Comparison of ENCODE assay signal across 9 mouse cellular contexts in genomic region chr1:63446721-63447120, GRCm38 (mm10). TPM values are rescaled to one million over a fixed set of nuclear protein-coding genes. Genes with fewer than 3 reads are reported as not detected.
DNase-seq lines count a peak whose midpoint lies in the region; ATAC-seq lines count a peak whose summit lies in the region.
"Had no signal": no experiment of that assay in that cellular context is flagged by ENCODE, and none has a peak within 500 bp of the region (broad histone marks: within the 10 kb centered on the region; RNA-seq: fewer than 3 reads in every experiment).

No protein-coding gene starts in this region.

- no peak overlapping the region for H3K27ac ChIP-seq in heart, embryonic 11.5 days (ENCODE audit: low read depth, low read length)
- no peak overlapping the region for H3K27ac ChIP-seq in hindbrain, embryonic 11.5 days (ENCODE audit: low read depth, low read length)
- no peak overlapping the region for H3K27ac ChIP-seq in midbrain, embryonic 11.5 days (ENCODE audit: low read depth, low read length)
- H3K27ac ChIP-seq: liver, embryonic 15.5 days had no signal

- H3K4me1 ChIP-seq in heart, embryonic 11.5 days (ENCODE audit: control insufficient read depth, insufficient read depth, low read length): no peaks in the 10 kb centered on the region
- H3K4me1 ChIP-seq in hindbrain, embryonic 11.5 days (replicated peaks; ENCODE audit: control insufficient read depth, insufficient read depth, low read length): no peaks in the 10 kb centered on the region
- peaks cover 3% of the 10 kb centered on the region; the same call in 1 of the 2 replicates for H3K4me1 ChIP-seq in midbrain, embryonic 11.5 days (ENCODE audit: control insufficient read depth, insufficient read depth, low read length)

- H3K4me3 ChIP-seq in heart, embryonic 11.5 days (ENCODE audit: low read depth, low read length): peak overlapping the region; percentile 67; the same call in 1 of the 2 replicates
- H3K4me3 ChIP-seq in hindbrain, embryonic 11.5 days (ENCODE audit: low read depth, low read length): peak overlapping the region; percentile 61
- H3K4me3 ChIP-seq in midbrain, embryonic 11.5 days (ENCODE audit: low read depth, low read length): peak overlapping the region; percentile 85

- H3K9me3 ChIP-seq in heart, embryonic 11.5 days (replicated peaks; ENCODE audit: control insufficient read depth, low read length): no peaks in the 10 kb centered on the region
- H3K9me3 ChIP-seq in hindbrain, embryonic 11.5 days (ENCODE audit: control insufficient read depth, low read length): no peaks in the 10 kb centered on the region
- H3K9me3 ChIP-seq in midbrain, embryonic 11.5 days (ENCODE audit: control insufficient read depth, low read length): no peaks in the 10 kb centered on the region
- H3K9me3 ChIP-seq: liver, embryonic 15.5 days had no signal

- H3K4me2 ChIP-seq in heart, embryonic 11.5 days: peak overlapping the region; percentile 86
- H3K4me2 ChIP-seq in hindbrain, embryonic 11.5 days (replicated peaks; ENCODE audit: low read depth, low read length): peak overlapping the region; percentile 90
- peak overlapping the region; percentile 97 for H3K4me2 ChIP-seq in midbrain, embryonic 11.5 days

- H3K36me3 ChIP-seq in heart, embryonic 11.5 days (ENCODE audit: control insufficient read depth, insufficient read depth, low read length): no peaks in the 10 kb centered on the region
- no peaks in the 10 kb centered on the region for H3K36me3 ChIP-seq in hindbrain, embryonic 11.5 days (ENCODE audit: control insufficient read depth, insufficient read depth, low read length)
- H3K36me3 ChIP-seq in midbrain, embryonic 11.5 days (ENCODE audit: control insufficient read depth, insufficient read depth, low read length): no peaks in the 10 kb centered on the region
- H3K36me3 ChIP-seq: liver, embryonic 15.5 days had no signal

- ATAC-seq in heart, embryonic 11.5 days (replicated peaks; ENCODE audit: insufficient number of reproducible peaks, low FRiP score, low TSS enrichment): no peak
- ATAC-seq in hindbrain, embryonic 11.5 days (ENCODE audit: low FRiP score): no peak
- no peak for ATAC-seq in midbrain, embryonic 11.5 days (ENCODE audit: low FRiP score)

- DNase-seq in heart, adult 9 months (ENCODE audit: low spot score in 2 of 2): no peak
- peak; percentile 10 for DNase-seq in MN1 (ENCODE audit: low spot score)
- DNase-seq in hindbrain, embryonic 11.5 days (ENCODE audit: low spot score): no peak
- DNase-seq in midbrain, embryonic 11.5 days (ENCODE audit: low spot score, missing footprints): no peak
- DNase-seq in adrenal gland, postnatal 14 days: no peak
- no peak for DNase-seq in right cerebral cortex, postnatal 14 days
- no peak for DNase-seq in cerebellum, adult 11-12 months

- H3K9ac ChIP-seq in heart, embryonic 11.5 days (ENCODE audit: low read depth, low read length): no peak overlapping the region
- no peak overlapping the region for H3K9ac ChIP-seq in hindbrain, embryonic 11.5 days (ENCODE audit: low read depth, low read length)
- H3K9ac ChIP-seq in midbrain, embryonic 11.5 days (ENCODE audit: low read length): peak overlapping the region; percentile 91
- H3K9ac ChIP-seq: liver, embryonic 15.5 days had no signal

- H3K27me3 ChIP-seq in heart, embryonic 11.5 days (ENCODE audit: control insufficient read depth, insufficient read depth, low read length): peaks cover 45% of the 10 kb centered on the region
- H3K27me3 ChIP-seq in hindbrain, embryonic 11.5 days (ENCODE audit: control insufficient read depth, insufficient read depth, low read length): no peaks in the 10 kb centered on the region
- H3K27me3 ChIP-seq in midbrain, embryonic 11.5 days (ENCODE audit: control insufficient read depth, insufficient read depth, low read length): no peaks in the 10 kb centered on the region; the same call in 1 of the 2 replicates

- WGBS in heart, embryonic 11.5 days (ENCODE audit: insufficient replicate concordance): 70% methylated on average over 2 of the region's 2 CpGs
- 62% methylated on average over 2 of the region's 2 CpGs for WGBS in hindbrain, embryonic 11.5 days
- WGBS in midbrain, embryonic 11.5 days: 70% methylated on average over 2 of the region's 2 CpGs

RNA-seq across cellular contexts. Expression of gene Adam23, which starts 1.0 kb away (rescaled TPM):
- 2.2 and 3.0 TPM in 2 replicates for polyA plus RNA-seq in heart, embryonic 11.5 days (2014; fragmentation: Nextera tagmentation; extraction: Ambion mirVana)
- polyA plus RNA-seq in hindbrain, embryonic 11.5 days (2014; fragmentation: Nextera tagmentation; extraction: Ambion mirVana): 8.4 and 9.2 TPM in 2 replicates
- 8.0 and 9.1 TPM in 2 replicates for polyA plus RNA-seq in midbrain, embryonic 11.5 days (2014; fragmentation: Nextera tagmentation; extraction: Ambion mirVana)
- 11.5 and 13.4 TPM in 2 replicates for total RNA-seq in adrenal gland, postnatal 14 days (2021)
